Mouse (Mus musculus) lung, postnatal 0 days (tissue): ENCODE data around the gene Svs3a.

Experiments
- CTCF ChIP-seq: IDR thresholded peaks from 2 replicates; pipeline ENCODE4 v1.5.1; 2016; ENCODE audit warnings: antibody characterized with exemption, mild to moderate bottlenecking
- EP300 ChIP-seq: IDR thresholded peaks from 2 replicates; pipeline ENCODE4 v1.6.1; 2016; ENCODE audit warnings: antibody characterized with exemption, mild to moderate bottlenecking, control low read depth

GRCm38 (mm10) chr2:164312599-164312998 lies 23.5 kb downstream of the Svs3a start:
- TF ChIP-seq CTCF (no peak), EP300 (no peak)
